Mouse (Mus musculus) stomach, embryonic 16.5 days (tissue): ENCODE results near the gene Gm9837. TPM values are rescaled to one million over a fixed set of nuclear protein-coding genes. Genes with fewer than 3 reads are reported as not detected.
"Not testable (repeated sequence)": the region's sequence is repeated elsewhere in the genome, so short reads cannot be mapped to it uniquely, and the experiment has no call there.

Experiments used
- ATAC-seq: fragments of 200-750 bp; cut with Nextera tagmentation; 2 replicates; pipeline ENCODE4 v1.8.0; 2017; ENCODE audit warnings: moderate number of reproducible peaks, moderate TSS enrichment; ENCODE audit not compliant: insufficient read depth, low FRiP score
- H3K27ac ChIP-seq: fragments of 300-500 bp; sonication (generic); 2 replicates; pipeline ENCODE4 v1.5.1; 2014; ENCODE audit warnings: low read length
- H3K27me3 ChIP-seq: fragments of 300-500 bp; sonication (generic); 2 replicates; pipeline ENCODE4 v1.6.1; 2014; ENCODE audit warnings: low read length, control low read depth, mixed read lengths; ENCODE audit not compliant: control insufficient read depth, insufficient read depth
- H3K36me3 ChIP-seq: fragments of 300-500 bp; sonication (generic); 2 replicates; pipeline ENCODE4 v1.6.1; 2014; ENCODE audit warnings: low read length; ENCODE audit not compliant: control insufficient read depth, insufficient read depth
- H3K4me1 ChIP-seq: fragments of 300-500 bp; sonication (generic); 2 replicates; pipeline ENCODE4 v1.6.1; 2014; ENCODE audit warnings: low read length, control low read depth, mixed read lengths; ENCODE audit not compliant: control insufficient read depth, insufficient read depth
- H3K4me2 ChIP-seq: fragments of 300-500 bp; sonication (generic); 2 replicates; pipeline ENCODE4 v1.6.1; 2014; ENCODE audit warnings: low read depth, low read length, mixed read lengths
- H3K4me3 ChIP-seq: fragments of 300-500 bp; sonication (generic); replicated peaks from 2 replicates; pipeline ENCODE4 v1.5.1; 2014; ENCODE audit warnings: mild to moderate bottlenecking, low read length
- H3K9ac ChIP-seq: fragments of 300-500 bp; sonication (generic); 2 replicates; pipeline ENCODE4 v1.6.1; 2014; ENCODE audit warnings: low read length
- H3K9me3 ChIP-seq: fragments of 300-500 bp; sonication (generic); replicated peaks from 2 replicates; pipeline ENCODE4 v1.6.1; 2016; ENCODE audit warnings: low read length, control low read depth; ENCODE audit not compliant: control insufficient read depth
- WGBS: fragments of 180-500 bp; shearing (Covaris S2); extraction: QIAGEN DNeasy Blood & Tissue Kit; methylation state at CpG from one replicate; pipeline ENCODE4 v1.1.7; 2014; 5-methylcytosine and 5-hydroxymethylcytosine counted together
- polyA plus RNA-seq: library from polyadenylated mRNA; unstranded; fragments of >200 nt; fragmentation: Nextera tagmentation; extraction: Ambion mirVana; gene quantifications from 2 replicates; pipeline ENCODE4 v1.2.1, GENCODE M21; 2015

Gene Gm9837
- polyA plus RNA-seq, 1 experiment from 2014 or later, result not detected

DNA sequence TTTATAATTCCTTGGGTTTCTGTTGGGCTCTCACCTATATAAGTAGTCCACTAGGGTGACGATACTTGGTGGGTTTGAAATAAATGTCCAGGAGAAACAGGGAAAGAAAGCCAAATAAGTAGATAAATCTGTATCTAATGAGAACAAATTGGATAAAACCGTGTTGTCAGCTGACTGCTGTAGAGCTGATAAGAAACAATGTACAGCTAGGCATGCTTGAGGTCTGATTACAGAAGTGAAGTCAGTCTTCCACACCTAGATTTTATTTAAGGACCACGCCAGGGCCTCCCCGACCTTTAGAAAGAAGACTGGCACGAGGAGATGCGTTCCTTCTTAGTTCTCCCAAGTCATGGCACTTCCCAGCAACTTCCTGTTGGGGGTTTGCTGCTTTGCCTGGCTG, 37.2 kb downstream of the Gm9837 start:
- Histone ChIP-seq H3K27me3 (no peaks in the 10 kb centered on the region), H3K4me3 (no peak overlapping the region), H3K9ac (no peak overlapping the region), H3K4me2 (no peak overlapping the region), H3K9me3 (no peaks in the 10 kb centered on the region), H3K4me1 (peaks cover 12% of the 10 kb centered on the region), H3K27ac (no peak overlapping the region), H3K36me3 (0 out of 2 replicates have a peak, but pooled peaks cover 8% of the 10 kb centered on the region)
- ATAC-seq, result no peak
- WGBS, result 50% methylated on average over 6 of the region's 6 CpGs

DNA sequence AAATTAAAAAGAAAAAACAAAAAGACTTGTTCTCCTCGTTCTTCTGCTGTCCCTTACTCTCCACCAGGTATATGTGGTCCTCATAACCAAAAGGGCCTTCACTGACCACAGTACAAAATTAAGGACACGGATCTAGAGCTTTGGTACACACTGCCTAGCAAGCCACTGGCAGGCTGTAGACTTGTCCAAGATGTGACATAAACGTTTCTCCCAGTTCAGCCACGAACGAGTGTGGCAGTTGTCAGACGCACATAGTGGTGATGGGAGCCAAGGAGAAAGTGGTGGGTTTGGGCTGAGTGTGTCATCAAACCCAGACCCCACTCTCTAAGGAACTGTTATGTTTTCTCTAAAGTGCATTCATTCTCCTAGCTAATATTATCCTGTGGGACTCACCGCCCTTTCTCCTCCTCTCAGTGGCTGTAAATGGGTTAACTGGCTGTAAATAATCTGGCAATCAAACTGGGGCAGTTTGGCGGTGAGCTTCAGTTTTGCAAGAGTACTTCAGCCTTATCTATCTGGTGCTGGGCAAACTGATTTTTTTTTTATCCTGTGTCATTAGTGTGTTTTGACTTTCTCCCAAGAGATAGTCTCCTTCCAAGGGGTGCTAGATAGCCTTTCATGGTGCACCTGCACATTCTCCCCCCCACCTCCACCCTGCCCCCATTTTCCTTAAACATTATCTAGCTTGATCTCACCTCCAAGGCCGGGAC, 38.8 kb downstream of the Gm9837 start:
- Histone ChIP-seq H3K9me3 (no peaks in the 10 kb centered on the region), H3K9ac (peak overlapping the region; percentile 91; the same call in 1 of the 2 replicates), H3K4me1 (peaks cover 12% of the 10 kb centered on the region), H3K36me3 (0 out of 2 replicates have a peak, but pooled peaks cover 9% of the 10 kb centered on the region), H3K27ac (peak overlapping the region; percentile 45), H3K4me3 (peak overlapping the region; percentile 79), H3K4me2 (peak overlapping the region; percentile 49), H3K27me3 (no peaks in the 10 kb centered on the region)
- no peak; the same call in 1 of the 2 replicates for ATAC-seq
- WGBS, result 11% methylated on average over 9 of the region's 9 CpGs

DNA sequence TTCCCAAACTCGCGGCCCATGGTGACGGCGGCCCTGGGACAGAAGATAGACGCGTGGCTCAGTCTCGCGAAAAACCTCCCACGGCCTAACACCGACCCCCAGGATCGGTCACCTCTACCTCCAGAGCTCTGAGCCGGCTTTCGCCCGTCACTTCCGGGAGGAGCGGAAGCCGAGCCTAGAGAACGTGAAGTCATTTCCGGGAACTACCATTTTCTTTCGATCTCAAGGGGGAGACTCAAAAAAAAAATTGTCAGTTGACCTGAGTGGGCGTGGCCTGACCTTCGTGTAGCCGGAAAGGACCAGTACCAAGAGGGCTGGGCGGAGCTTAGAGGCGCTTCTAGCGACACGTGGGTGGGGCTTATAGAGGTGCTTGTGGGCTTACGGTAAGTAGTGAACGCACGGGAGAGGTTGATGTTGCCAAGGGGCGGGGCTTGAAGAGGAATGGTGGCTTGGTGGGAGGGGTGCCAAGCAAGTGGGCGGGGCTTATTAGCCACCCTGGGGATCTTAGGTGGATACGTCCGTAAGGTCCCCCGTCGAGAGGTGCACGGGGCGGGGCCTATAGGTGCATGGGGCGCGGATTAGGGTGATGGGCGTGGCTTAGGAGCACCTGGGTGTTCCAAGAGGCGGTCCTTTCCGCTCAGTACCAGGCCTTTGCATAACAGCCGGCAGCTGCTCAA, 39.5 kb downstream of the Gm9837 start, which contains the start of the genes Uqcrq and Gdf9:
Uqcrq (minus strand) TSS at position 162 of the 677 bp plus-strand sequence.
Gdf9 (plus strand) TSS at position 354 of the 677 bp plus-strand sequence.
- ATAC-seq, result peak; percentile 97
- peak within 1 kb of the TSS; percentile 48 for H3K27ac ChIP-seq
- under 1% methylated on average over 44 of the region's 44 CpGs for WGBS

DNA sequence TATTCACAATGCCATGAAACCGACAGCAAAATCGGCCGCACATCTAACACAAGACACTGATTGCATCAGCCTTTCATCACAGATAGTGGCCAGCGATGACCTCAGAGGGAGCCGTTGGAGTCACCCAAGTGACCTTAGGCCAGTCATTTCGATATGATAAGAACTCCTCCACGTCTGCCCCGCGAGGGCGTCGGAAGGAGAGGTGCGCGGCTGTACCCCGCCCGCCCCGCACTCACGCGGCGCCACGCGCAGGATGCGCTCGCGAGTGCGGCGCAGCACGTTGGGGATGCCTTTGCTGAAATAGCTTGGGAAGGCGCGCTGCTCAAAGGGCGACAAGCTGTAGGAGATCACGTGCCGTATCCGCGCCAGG, 40.0 kb downstream of the Gm9837 start:
- Histone ChIP-seq H3K4me3 (peak overlapping the region; percentile 79), H3K9me3 (no peaks in the 10 kb centered on the region), H3K4me1 (peaks cover 12% of the 10 kb centered on the region), H3K4me2 (peak overlapping the region; percentile 66), H3K36me3 (0 out of 2 replicates have a peak, but pooled peaks cover 9% of the 10 kb centered on the region), H3K9ac (peak overlapping the region; percentile 91), H3K27ac (peak overlapping the region; percentile 48; the same call in 1 of the 2 replicates), H3K27me3 (no peaks in the 10 kb centered on the region)
- ATAC-seq, result peak; percentile 8; the same call in 1 of the 2 replicates
- WGBS, result under 1% methylated on average over 34 of the region's 34 CpGs

More for the DNA sequence above, 39.5 kb downstream of the Gm9837 start, which contains the start of the genes Uqcrq and Gdf9:
- Histone ChIP-seq H3K27me3 (no peaks in the 10 kb centered on the region), H3K4me2 (peak within 1 kb of the TSS; percentile 66), H3K4me1 (peaks cover 12% of the 10 kb centered on the region), H3K9ac (peak within 1 kb of the TSS; percentile 91), H3K9me3 (no peaks in the 10 kb centered on the region), H3K36me3 (0 out of 2 replicates have a peak, but pooled peaks cover 9% of the 10 kb centered on the region), H3K4me3 (peak within 1 kb of the TSS; percentile 79)

DNA sequence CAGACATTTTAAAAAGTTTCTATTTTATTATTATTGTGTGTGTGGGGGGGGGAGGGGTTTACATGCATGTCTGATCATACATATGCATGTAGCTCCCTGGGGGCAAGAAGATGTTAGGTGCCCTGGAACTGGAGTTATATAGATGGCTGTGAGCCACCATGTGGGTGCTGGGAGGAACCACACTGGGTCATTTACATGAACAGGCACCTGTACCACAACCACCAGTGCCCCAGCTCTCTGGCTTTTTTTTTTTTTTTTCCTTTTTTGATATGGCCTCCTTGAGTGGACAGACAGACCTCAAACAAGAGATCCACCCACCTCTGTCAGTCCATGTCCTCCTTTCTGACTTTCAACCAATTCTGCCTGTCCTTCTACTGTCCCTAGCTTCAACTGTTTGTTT, 41.1 kb downstream of the Gm9837 start:
- ATAC-seq, result no peak
- Histone ChIP-seq H3K27me3 (no peaks in the 10 kb centered on the region), H3K36me3 (0 out of 2 replicates have a peak, but pooled peaks cover 9% of the 10 kb centered on the region), H3K4me1 (peaks cover 12% of the 10 kb centered on the region), H3K27ac (no peak overlapping the region), H3K9me3 (no peaks in the 10 kb centered on the region), H3K4me3 (0 out of 2 replicates have a peak overlapping the region, but pooled peaks have one; percentile 79), H3K4me2 (peak overlapping the region; percentile 66; the same call in 1 of the 2 replicates), H3K9ac (no peak overlapping the region)

DNA sequence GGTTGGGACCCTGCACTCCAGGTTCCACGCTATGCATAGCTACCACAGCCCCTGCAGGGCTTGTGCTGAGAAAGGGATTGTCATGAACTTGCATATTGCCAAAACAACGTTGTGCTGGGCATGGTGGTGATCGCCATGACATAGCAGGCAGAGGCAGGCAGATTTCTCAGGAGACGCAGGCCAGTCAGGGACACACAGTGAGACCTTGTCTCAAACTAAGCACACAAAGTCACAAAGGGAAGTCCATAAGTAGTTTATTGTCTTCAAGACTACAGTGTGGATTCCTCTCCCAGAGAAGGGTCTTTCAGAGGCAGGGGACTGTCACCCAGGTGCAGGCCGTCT, 41.6 kb downstream of the Gm9837 start:
- Histone ChIP-seq H3K36me3 (0 out of 2 replicates have a peak, but pooled peaks cover 9% of the 10 kb centered on the region), H3K9ac (no peak overlapping the region), H3K4me3 (no peak overlapping the region), H3K4me2 (no peak overlapping the region), H3K27ac (no peak overlapping the region), H3K9me3 (no peaks in the 10 kb centered on the region), H3K27me3 (no peaks in the 10 kb centered on the region), H3K4me1 (peaks cover 12% of the 10 kb centered on the region)
- no peak for ATAC-seq
- WGBS, result 95% methylated on average over 5 of the region's 5 CpGs

DNA sequence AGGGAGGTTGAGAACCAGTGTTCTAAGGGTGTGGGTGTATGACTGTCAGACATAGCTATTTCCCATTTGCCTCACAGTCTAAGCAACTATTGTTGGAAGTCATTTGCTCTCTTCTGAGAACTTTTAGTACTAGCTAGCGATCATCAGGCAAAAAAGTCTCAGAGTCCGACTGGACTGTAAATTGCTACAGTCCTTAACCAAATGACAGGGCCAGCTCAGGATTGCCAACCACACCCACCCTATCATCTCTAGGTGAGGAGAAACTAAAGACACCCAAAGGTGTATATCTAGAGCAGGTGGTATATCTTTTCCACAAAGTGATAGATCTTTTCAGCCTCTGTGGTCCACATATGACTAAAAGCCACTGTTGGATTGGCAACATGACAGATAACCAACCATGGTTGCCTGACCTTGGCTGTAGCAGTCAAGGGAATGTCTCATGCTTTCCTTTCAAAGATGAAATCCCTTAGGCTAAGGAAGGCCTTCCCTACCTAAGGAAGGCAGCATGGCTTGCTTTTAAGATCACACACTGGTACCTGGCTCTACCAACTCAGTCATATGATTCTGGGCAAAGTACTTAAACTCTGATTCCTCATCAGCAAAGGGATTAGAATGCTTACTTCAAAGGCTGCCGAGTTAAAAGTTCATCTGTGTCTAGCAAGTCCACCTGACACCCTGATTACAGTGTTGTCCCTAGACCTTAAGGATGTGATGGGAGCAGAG, 42.1 kb downstream of the Gm9837 start:
- no peak overlapping the region for H3K4me2 ChIP-seq
- H3K27ac ChIP-seq, result no peak overlapping the region
- peaks cover 12% of the 10 kb centered on the region for H3K4me1 ChIP-seq
- H3K27me3 ChIP-seq, result no peaks in the 10 kb centered on the region
- H3K36me3 ChIP-seq, result 0 out of 2 replicates have a peak, but pooled peaks cover 9% of the 10 kb centered on the region
- H3K9me3 ChIP-seq, result no peaks in the 10 kb centered on the region
- ATAC-seq, result no peak
- no peak overlapping the region for H3K4me3 ChIP-seq
- no peak overlapping the region for H3K9ac ChIP-seq
- 86% methylated on average over 3 of the region's 3 CpGs for WGBS

DNA sequence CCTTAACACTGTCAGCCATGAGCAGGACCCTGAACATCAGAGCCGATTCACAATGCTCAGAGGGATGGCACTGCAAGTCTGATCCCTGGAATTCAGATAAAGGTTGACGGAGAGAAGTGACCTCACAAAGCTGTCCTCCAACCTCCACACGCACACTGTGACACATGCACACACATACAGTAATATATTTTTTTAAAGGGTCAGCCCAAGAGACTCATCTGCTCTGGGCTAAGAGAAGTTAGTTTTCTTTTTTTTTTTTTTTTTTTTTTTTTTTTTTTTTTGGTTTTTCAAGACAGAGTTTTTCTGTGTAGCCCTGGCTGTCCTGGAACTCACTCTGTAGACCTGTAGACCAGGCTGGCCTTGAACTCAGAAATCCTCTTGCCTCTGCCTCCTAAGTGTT, 43.4 kb downstream of the Gm9837 start:
- H3K36me3 ChIP-seq, H3K4me2 ChIP-seq, H3K4me3 ChIP-seq, H3K9me3 ChIP-seq, H3K27me3 ChIP-seq, H3K27ac ChIP-seq, H3K9ac ChIP-seq, ATAC-seq: not testable (repeated sequence)
- peaks cover 12% of the 10 kb centered on the region for H3K4me1 ChIP-seq
- whole genome bisulfite sequencing, result 83% methylated on average over 3 of the region's 3 CpGs
